Mouse (Mus musculus) frontal cortex, postnatal 10 days (tissue): ENCODE data around the gene Fnbp1.

ENCODE experiments used
- DNase-seq, 2 experiments: peaks; one replicate each; pipeline ENCODE4 v3.0.0; 2022; ENCODE audit warnings: low spot score in 2 of 2, mixed read lengths in 1 of 2

The Fnbp1 gene

DNA sequence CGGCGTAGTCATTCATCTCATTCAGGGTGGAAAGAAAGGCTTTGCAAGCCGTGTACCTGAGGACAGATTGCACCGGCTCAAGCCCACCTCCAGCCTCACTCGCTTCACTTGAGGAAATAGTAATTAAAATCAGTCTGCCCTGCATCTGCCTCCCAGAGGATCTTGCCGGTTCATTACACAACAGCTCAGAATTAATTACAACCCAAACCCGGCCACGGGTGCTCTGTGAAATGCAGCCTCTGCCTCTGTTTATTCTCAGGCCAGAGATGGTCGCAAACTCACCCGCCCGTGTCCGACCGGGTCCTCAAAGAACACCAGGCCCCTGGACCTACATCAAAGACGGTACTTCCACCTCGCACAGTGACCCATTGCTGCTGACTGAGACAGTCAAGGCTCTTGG is 45.7 kb downstream of the Fnbp1 start:
- DNase-seq = no peak

DNA sequence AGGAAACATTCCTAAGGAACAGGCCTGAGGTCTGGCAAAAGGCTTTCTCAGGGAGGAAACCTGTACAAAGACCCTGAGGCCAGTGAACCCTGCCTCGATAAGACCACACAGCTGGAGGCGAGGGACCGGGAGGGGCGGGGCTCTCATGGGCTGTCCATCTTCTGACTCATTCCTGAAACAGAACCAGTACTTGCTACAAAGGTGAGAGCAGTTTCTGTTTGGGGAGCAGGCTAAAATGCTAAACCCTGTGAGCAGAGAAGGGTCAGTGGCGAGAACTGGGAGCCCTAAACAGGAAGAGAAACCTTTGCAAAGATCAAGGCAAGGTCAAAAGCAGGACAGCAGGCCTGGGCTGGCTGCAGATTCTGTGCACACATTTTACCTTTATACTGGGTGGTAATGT is 47.2 kb downstream of the Fnbp1 start:
- DNase-seq = no peak

DNA sequence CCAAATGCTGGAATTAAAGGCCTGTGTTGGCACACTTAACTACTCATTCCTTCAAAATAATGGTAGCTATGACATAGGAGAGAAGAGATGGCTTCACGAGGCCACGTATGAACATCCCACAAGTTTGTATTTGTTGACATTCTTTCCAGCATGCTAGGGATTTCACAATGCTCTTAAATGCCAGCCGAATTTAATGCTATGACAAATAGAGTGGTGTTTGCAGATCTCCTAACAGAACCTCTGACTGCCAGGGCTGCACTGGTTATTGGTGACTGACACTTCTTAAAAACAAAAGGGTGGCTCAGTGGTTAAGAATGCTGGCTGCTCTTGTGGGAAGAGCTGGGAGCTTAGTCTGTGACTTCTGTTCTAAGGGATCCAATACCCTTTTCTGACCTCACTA is 48.9 kb downstream of the Fnbp1 start:
- no peak for DNase-seq

DNA sequence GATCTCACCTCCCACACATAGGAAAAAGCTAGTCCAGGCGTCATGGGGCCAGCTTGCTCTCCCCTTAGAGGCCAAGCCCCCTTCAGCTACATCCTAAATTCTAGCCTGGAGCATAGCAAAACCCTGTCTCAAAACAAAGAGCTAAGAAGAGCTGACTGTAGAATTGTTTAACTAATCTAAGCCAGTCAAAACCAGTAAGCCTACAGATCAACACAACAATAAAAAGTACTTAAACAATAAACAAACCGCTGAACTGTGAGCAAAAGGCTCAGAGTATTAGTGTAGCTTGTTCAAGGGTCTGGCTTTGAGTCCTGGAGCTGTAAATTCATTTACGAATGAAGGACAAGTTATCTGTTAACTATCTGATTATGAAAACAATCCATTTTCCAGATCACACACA is 50.6 kb downstream of the Fnbp1 start:
- DNase-seq = no peak

DNA sequence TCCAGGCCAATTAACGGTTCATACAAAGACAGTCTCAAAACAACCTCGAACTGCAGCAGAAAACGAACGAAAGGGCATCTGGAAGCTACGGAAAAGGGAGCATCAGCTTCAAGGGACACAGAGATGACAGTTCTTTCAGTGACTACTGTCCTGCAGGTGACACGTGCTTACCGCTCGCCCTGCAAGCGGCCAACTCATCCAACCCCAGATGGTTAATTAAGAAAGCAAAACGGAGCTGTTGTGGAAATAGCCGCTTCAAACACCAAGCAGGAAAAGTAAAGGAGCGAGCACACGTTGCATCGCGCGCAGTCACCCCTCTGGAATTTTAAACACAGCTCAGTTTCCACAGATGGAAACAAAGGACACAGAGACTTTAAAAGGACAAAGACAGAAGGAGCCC is 52.2 kb downstream of the Fnbp1 start:
- no peak for DNase-seq

DNA sequence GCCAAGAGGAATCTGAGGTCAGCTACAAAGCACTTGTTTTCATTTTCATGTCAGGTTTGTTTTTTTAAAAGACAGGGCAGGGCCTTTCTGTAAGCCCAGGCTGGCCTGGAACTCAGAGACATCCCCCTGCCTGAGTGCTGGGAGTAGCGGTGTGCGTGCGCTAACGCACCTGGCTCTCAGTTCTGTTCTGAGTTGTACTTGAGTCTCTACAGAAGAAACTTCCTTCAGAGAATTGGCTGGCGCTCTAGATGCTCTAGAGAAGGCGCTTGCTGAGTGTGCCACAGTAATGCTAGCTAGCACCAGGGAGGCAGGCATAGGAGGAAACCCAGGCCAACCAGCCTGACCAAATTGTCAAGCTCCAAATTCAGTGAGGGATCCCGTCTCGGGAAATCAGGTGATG is 52.9 kb downstream of the Fnbp1 start:
- no peak for DNase-seq

DNA sequence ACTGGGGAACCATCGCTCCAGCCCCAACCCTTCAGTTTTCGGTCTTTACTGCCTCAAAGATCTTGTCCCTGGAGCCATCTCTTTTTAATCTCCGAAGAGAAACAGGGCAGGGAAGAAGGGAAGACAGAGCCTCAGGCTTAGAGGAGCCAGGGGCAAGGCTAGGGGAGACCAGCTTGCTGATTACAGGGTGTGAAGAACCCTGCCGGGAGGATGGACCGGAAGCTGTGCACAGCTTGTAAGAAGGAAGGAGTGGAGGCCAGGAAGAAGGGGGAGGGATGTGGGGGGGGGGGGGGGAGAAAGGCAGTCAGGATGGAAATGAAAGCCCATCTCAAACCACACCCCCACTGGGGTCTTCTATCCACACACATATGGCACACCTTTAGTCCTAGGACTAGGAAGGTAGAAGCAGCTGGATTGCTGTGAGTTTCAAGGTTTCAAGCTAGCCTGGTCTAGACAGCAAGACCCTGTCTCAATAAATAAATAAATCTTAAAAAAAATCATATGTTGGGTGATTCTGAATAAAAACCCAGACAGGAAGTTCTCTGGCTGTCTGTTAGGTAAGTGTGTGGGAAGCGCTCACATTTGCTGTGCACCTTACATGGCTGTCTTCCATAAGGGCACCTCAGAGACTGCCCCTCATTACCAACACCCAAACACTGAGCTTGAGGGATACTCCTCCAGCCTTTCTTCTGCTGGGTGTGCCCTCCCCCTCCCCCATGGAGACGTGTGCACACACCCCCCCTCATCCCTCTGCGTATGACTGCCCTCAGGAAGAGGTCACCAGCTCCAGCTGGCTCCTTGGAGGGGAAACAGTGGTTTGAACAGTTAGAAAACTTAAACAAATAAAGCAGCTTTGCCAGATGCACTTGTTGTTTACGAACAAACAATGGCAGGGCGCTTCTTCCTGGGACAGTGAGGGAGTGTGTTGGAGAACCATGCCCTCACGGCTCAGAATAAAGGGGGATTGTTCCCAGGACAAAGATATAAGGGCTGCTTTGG is 53.8 kb downstream of the Fnbp1 start:
- DNase-seq = no peak

DNA sequence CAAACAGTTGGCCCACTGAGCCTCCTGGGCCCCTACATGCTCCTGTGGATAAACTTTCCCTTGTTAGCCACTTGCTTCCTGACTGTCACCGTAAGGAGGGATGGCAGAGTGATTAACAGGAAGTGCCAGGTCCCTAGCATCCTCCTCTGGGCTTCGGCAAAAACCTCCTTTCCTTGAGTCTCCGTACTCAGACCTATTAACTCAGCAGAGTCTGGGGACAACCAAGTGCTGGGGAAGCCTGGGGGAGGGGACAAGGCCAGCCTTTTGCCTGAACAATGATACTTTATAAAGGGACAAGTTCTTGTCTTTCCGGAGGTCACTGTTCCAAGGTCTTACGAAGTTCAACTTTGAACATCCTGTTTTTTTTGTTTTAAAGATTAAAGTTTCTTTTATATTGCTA is 54.7 kb downstream of the Fnbp1 start:
- no peak for DNase-seq

DNA sequence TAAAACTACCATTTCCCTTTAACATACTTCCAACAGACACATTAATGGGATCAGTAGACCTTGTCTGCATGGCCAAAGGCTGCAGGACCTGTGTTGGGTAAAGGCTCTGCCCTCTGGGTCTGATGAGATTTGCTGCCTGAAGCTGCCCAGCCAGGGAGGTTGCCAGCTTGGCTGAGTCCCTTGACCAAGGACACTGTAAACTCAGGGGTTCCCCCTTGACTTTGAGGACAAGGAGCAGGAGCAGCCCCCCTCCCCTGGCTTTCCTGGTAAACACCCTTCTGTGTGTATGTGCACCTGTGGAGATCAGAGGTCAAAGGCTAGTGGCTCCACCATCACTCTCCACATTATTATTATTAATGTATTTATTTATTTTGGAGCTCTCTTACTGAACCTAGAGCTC is 55.3 kb downstream of the Fnbp1 start:
- no peak for DNase-seq

DNA sequence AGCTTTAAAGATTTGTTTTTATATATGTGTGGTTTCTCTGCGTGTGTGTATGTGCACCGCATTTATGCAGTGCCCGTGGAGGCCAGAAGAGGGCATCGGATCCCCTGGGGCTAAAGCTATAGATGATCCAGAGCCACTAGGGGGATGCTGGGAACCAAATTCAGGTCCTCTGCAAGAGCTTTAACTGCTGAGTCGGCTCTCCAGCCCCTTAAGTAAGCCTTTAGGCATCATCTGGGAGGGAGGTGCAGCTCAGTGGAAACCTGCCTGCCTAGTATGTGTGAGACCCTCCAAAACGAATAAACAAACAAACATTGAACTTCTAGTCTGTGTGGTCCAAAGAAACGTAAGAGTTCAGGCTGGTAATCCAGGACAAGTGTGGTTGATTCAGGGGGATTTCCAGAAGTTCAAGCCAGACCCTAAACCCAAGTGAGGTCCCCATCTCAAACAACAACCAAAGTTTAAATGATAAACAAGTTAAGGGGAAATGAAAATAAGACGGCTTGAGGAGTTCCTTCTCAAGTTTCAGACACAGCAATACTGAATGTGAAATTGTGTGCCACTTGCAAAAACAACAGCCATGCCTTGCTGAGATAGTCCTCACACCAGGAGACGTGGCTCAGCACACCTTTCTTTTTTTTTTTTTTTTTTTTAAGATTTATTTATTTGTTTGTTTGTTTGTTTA is 57.5 kb downstream of the Fnbp1 start:
- DNase-seq = no peak

DNA sequence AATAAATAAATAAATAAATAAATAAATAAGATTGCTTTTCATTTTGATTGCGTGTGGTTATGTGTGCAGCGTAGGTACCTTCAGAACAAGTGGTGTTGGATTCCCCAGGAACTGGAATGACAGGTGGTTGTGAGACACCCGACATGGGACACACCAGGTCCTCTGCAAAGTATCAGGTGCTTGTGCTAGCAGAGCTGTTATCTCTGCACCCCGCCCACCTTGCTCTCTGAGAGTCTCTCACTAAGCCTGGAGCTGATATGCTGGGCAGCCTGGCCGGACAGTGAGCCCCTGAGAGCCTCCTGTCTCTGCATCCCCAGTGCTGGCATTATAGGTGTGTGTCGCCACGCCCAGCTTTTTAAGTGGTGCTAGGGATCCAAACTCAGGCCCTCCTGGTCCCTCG is 58.4 kb downstream of the Fnbp1 start:
- no peak for DNase-seq

DNA sequence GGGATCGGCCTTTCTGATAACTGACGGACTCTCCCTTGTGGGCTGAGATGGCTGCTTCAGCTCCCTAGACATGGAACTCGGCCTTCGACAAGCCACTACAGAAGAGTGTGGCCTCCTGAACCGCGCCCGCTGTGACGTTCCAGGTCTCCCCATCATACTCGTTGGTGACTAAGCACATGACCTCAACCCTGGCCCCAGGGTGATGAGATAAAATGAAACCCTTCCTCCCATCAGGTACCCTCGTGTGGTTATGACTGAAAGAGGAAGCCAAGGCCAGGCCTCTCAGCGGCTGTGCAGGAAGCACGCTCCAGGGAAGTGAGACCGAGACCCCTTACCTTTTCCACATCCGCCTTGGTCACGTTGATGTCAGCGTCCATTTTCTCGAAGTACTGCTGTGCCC is 59.2 kb downstream of the Fnbp1 start:
- no peak for DNase-seq

DNA sequence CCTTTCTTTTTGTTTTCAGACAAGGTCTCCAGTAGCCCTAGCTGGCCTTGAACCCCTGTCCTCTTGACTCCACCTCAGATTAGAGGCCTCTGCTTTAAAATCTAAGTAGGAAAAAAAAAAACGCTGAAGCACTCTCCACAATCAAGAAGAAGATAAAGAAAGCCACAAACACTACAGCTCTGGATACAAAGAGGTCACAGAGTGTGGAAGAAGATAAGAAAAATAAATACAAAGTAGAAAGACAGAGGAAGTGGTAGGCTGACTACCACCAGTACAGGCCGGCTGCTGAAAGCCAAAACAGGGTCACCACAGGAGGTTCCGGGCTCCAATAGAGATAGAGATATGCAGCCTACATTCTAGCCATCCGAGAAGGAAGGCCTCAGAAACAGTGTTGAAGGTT is 60.5 kb downstream of the Fnbp1 start:
- DNase-seq = no peak

DNA sequence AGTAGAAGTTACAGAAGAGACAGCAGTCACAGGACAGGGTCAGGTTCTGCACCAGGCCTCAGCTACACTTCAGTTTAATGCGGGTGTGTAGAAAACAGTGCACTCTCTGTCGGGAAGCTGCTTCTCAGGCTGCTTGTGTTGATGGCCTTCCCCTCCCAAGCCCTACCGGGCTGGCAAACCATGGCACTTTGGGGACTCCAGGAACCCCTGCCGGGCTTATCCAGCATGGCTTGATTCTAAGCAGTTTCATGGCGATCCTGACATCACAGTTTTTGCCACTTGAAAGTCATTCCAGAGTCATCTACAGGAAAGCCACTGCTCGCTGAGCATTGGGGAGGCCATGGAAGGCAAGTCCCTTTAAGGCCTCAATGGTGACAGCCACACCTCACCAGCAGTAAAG is 62.7 kb downstream of the Fnbp1 start:
- no peak for DNase-seq

DNA sequence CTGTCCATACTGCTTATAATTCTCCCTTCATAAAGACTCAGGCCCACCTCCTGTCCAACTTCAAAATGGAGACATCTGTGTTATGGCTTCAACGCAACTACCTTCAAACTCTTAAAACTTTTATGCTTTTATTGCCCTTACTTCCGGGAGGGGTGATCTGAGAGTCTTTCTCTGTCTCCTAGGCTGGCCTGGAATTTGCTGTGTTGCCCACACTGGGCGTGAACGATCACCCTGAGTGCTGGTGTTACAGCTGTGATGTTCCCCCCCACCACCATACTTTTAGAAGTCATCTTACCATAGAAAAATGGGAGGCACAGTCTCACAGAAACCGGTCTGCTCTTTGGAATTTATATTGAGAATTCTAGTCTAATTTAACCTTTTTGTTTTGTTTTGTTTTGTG is 64.2 kb downstream of the Fnbp1 start:
- no peak for DNase-seq

DNA sequence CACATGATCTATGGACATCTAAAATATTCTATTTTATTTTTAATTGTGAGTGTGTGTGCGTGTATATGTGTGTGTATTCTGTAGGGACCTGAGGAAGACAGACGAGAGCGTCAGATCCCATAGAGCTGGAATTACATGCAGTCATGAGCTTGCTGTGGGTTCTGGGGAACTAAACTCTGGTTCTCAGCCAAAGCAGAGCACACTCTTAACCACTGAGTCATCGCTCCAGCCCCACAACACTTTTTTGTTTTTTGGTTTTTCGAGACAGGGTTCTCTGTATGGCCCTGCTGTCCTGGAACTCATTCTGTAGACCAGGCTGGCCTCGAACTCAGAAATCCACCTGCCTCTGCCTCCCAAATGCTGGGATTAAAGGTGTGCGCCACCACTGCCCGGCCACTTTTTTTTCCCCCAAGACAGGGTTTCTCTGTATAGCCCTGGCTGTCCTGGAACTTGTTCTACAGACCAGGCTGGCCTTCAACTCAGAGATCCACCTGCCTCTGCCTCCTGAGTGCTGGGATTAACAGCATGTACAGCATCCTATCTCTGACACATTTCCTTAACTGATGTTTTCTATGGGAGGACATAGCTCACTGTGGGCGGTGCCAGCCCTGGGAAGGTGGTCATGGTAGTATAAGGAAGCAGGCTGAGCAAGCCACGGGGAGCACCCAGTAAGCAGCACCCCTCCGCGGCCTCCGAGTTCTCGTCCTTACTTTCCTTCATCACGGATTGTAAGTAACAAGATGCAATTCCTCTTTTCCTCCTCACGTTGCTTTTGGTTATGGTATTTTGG is 65.3 kb downstream of the Fnbp1 start:
- DNase-seq = no peak

DNA sequence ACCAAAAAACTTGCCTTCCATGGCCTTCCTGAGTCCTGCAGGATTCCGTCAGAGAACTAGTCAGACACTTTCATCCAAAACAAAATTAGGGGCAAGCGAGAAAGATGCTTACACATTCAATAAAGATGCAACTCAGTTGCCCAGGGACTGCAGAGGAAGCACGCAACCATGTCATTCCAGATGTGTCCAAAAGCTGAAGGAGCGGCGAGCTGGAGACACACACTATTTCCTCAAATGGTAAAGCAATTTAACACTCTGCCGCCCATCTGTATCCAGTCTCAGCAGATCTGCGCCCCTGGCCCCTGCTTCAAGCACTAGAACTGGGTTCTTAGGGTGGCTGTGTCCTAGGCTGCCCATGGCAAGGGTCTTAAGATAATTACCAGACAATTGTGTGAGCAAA is 66.0 kb downstream of the Fnbp1 start:
- DNase-seq = no peak

DNA sequence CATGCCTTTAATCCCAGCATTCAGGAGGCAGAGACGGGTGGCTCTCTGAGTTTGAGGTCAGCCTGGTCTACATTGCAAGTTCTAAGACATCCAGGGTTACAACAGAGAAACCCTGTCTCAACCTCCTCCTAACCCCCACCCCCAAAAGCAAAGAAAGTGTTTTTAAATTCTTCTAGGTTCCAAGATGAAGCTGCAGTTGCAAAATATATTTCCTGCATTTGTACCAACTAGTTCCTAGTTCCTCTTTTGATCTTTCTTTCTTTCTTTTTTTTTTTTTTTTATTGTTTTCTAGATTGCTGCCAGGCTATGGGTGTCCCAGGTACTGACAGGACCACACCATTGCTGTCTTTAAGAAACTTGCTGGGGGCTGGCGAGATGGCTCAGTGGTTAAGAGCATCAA is 66.6 kb downstream of the Fnbp1 start:
- DNase-seq = no peak

DNA sequence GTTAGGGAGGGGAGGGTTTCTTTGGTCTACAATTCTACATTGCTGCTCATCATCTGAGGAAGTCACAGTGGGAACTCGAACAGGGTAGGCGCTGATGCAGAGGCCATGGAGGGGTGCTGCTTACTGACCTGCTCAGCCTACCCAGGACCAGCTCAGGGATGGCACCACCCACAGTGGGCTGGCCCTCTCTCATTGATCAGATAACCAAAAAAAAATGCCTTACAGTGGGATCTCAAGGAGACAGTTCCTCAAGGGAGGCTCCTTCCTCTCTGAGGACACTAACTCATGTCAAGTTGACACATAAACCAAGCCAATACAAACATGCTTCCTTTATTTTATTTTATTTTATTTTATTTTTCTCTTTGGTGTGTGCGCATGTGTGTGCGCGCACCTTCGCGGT is 72.3 kb downstream of the Fnbp1 start:
- no peak for DNase-seq

DNA sequence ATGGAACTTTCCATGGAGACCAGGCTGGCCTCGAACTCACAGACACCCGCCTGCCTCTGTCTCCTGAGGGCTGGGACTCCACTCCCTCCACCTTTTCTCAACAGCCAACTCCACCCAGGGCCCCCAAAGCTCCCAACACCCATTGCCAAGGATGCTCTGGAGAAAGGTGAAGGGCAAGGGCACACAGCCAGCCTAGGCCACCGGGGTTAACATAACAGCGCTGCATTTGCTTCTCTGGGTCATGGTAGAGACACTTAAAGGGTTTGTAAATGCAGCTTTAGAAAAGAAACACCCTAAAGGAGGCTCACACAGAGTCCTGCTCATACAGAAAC is 72.7 kb downstream of the Fnbp1 start:
- no peak for DNase-seq

DNA sequence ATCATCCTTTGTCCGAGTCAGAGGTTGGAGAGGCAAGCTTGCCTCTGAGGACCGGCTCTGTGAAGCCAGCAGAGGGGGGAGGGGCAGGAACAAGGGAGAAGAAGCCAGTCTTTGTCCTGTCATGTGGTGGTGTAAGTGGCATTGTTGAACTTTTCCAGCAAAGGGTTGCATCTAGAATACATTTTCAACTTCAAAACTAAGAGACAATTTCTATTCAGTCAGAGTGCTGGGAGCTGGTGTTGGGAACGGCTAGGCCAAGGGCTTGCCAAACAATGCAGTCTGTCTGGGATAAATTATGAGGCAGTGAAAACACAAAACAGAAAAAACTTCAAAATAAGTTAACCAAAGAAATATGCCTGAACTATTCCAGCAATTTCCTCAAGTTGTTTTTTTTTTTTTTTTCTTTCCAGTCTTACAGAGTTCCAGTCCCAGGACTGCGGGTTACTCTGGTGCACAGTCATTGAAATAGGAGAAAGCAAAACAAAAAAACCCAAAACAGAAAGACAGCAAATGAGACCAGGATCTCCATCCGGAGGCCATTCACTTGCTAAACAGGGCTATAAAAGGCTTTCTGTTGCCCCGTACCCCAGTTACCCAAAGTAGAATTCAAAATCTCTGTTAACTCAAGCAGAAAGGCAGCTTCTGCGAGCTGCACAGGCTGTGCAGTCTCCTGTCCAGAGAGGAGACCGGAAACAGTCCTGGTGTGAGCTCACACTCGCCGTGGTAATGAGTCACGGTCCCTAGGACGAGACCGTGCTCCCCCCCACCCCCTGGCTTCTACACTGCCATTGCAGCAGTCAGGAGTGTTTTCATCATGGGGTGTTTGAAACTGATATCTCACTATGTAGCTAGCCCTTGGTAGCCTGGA is 73.3 kb downstream of the Fnbp1 start:
- DNase-seq = peak in 1 of 2 experiments; percentile 28
